Mouse (Mus musculus) urinary bladder, postnatal 10 days (tissue): ENCODE results near the gene Rabif.

Source experiments
- DNase-seq: peaks from one replicate; pipeline ENCODE4 v3.0.0; 2022; ENCODE audit warnings: low spot score

Gene Rabif

GRCm38 (mm10) chr1:134552396-134552795 is 57.9 kb downstream of the Rabif start:
- DNase-seq = no peak

DNA sequence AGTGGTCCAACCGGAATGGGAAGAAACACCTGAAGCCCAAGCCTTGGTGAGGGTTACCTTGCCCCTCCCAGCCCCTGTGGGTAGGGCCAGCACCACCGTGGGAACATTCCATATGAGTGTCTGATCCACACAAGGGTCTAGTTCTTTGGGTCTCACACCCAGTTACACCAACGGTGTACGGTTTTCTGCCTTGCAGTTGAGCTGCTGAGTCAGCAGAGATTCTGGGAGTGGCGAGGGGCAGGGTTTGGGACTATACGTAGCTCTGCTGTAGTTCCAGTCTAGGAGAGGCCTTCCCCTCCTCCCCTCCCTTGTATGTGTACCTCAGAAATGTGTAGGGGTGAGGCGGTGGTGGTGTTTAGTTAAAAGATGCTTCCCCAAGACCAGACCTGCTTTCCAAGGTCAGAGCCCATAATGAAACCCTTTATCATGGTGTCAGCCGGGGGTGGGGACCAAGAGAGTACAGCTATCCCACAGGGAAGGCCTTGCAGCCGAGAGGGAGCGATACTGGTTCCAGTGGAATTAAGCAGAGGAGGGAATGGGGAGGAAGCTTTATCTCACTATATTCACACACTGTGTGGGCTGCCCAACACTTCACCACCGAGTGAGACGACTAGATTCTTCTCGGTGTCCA is 60.9 kb downstream of the Rabif start:
- no peak for DNase-seq

DNA sequence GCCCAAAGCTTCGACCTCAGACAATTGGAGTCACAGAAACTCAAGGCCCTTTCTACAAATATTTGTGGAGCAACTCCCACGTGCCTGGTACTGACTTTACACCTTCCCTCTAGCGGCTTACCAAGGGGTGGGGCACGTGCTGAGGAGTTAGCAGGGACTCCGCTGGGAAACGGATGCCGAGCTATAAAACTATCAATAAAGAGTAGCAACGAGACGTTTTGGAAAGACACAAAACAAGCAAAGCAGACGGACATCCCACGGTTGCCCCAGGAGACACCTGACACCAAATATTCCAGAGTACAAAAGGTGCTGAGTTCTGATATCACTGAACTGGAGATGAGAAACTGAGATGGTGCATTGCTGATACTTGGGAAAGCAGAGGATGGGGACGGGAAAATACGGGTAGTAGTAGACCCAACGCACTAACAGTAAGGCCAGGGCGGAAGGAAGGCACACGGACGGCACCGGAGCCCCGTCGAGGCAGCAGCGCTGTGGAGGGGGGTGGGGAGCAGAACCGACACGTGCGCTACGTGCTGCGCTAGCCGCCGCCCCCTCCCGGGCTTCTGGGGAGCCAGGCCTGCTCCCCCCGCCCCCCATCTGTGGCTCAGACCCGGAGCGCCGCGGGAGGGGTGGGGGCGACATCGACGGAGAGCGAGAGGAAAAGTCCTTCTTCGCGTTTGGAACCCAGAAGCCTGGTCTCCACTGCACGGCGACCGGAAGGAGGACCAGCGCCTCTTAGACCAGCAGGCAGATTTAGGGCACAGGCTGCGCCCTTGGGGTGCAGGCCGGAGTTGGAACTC is 61.6 kb downstream of the Rabif start:
- DNase-seq = no peak

GRCm38 (mm10) chr1:134556671-134557218 is 62.3 kb downstream of the Rabif start:
- peak; percentile 83 for DNase-seq
